Mouse (Mus musculus): ENCODE data around the gene Satb1. TPM values are rescaled to one million over a fixed set of nuclear protein-coding genes. Genes with fewer than 3 reads are reported as not detected.
A peak's percentile ranks its signal among the peaks of the same experiment; 100 is the strongest.

Gene Satb1
- polyA plus RNA-seq, 1 experiment = 4.6 TPM

- Histone ChIP-seq H3K4me3 (ENCODE audit: insufficient read depth, low read depth, low read length) (no peak overlapping the region), H3K27ac (replicated peaks; ENCODE audit: low read depth, low read length) (no peak overlapping the region), H3K4me1 (ENCODE audit: control insufficient read depth, insufficient read depth, insufficient read length, low read length) (peaks cover 2% of the 10 kb centered on the region; the same call in 1 of the 2 replicates)
These were observed 680 bp upstream of the Satb1 start for GRCm38 (mm10) chr17:51833578-51834361.

DNA sequence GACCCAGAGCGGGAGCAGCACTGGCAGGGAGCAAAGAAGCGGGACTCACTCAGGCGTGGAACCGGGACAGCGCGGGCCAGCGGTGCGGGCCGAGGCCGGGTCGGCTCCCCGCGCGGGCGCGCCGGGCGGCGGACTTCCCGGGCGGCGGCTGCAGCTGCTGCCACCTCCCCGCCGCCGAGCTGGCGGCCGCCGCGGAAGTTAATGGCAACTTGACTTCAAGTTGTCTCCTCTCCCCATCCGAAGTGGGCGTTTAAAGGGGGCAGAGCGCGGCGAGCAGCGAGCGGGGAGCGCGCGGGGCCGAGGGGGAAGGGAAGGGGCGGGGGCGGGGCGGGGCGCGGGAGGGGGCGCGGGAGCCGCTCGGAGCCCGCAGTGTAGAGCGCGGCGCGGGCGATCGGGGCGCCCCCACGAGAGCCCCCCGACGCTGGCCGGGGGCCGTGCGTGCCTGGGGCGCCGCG lies 642 bp downstream of the Satb1 start:
- Histone ChIP-seq H3K27ac (replicated peaks; ENCODE audit: low read depth, low read length) (no peak overlapping the region), H3K4me1 (ENCODE audit: control insufficient read depth, insufficient read depth, insufficient read length, low read length) (peaks cover 2% of the 10 kb centered on the region; the same call in 1 of the 2 replicates)

DNA sequence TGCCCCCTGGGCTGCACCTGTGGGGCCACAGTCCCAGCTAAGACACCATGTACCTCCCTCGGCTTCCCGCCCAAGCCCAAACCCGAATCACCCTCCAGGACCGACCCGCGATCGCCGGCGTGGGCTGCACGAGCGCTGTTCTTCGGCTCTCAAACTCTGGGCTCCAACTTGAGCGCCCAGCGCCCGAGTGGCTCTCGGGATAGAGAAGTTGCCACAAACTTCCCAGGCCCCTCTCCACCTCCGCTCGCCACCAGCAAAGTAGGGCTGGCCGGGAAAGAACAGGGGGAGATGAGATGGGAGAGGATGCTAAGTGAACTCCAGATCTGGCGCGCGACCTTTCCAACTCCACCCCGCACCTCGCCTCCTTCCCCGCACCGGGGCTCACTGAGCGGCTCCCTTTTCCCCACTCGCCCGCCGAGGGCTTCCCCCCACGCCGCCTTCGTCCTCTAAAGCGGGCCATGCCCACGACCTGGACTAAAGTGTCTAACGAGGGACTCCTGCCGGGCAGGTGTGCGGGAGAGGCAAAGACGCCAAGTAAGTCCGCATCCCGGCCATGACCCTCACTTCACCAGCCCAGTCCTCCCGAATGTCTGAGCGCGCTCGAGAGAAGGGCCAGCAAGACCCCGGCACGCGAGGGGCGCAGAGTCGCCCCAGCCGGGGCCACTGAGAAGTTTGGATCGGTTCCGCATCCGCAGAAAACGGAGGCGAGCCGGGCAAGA lies 1.2 kb downstream of the Satb1 start:
- peaks cover 2% of the 10 kb centered on the region; the same call in 1 of the 2 replicates for H3K4me1 ChIP-seq (ENCODE audit: control insufficient read depth, insufficient read depth, insufficient read length, low read length)
- no peak overlapping the region for H3K27ac ChIP-seq (replicated peaks; ENCODE audit: low read depth, low read length)
- peak overlapping the region; percentile 55 for H3K4me3 ChIP-seq (ENCODE audit: insufficient read depth, low read depth, low read length)

More for the DNA sequence above, 642 bp downstream of the Satb1 start:
- peak overlapping the region; percentile 55 for H3K4me3 ChIP-seq (ENCODE audit: insufficient read depth, low read depth, low read length)

- Histone ChIP-seq H3K4me1 (ENCODE audit: control insufficient read depth, insufficient read depth, insufficient read length, low read length) (peaks cover 2% of the 10 kb centered on the region; the same call in 1 of the 2 replicates), H3K27ac (replicated peaks; ENCODE audit: low read depth, low read length) (no peak overlapping the region), H3K4me3 (ENCODE audit: insufficient read depth, low read depth, low read length) (peak overlapping the region; percentile 55)
These were observed 1.9 kb downstream of the Satb1 start for GRCm38 (mm10) chr17:51831121-51831701.

- Histone ChIP-seq H3K27ac (replicated peaks; ENCODE audit: low read depth, low read length) (no peak overlapping the region), H3K4me3 (ENCODE audit: insufficient read depth, low read depth, low read length) (no peak overlapping the region), H3K4me1 (ENCODE audit: control insufficient read depth, insufficient read depth, insufficient read length, low read length) (peaks cover 2% of the 10 kb centered on the region; the same call in 1 of the 2 replicates)
These were observed 3.7 kb downstream of the Satb1 start for GRCm38 (mm10) chr17:51829436-51829835.

DNA sequence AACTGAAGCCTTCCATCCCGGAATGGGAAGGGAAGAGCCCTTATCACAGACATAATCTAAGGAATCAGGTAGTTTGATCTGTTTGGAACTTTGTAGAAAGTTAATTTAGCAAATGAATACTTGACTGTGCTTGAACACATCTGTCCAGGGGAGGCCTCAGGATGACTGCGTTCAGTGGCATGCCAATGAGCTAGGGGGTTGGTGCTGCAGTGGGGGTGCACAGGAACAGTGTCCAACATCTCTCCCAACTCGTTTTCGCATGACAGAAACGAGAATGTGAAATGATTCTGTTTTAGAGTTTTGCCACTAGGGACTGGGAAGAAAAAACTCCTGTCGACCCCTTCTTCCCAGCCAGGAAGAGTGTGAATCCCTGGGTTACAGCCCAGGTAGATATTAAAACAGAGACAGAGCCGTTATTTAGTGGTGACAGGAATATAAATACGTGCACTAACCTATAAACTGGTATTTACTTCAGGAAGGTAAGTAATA lies 5.1 kb downstream of the Satb1 start:
- peaks cover 2% of the 10 kb centered on the region; the same call in 1 of the 2 replicates for H3K4me1 ChIP-seq (ENCODE audit: control insufficient read depth, insufficient read depth, insufficient read length, low read length)
- no peak overlapping the region for H3K27ac ChIP-seq (replicated peaks; ENCODE audit: low read depth, low read length)
- H3K4me3 ChIP-seq (ENCODE audit: insufficient read depth, low read depth, low read length) = no peak overlapping the region

- Histone ChIP-seq H3K4me3 (ENCODE audit: insufficient read depth, low read depth, low read length) (no peak overlapping the region), H3K27ac (replicated peaks; ENCODE audit: low read depth, low read length) (no peak overlapping the region), H3K4me1 (ENCODE audit: control insufficient read depth, insufficient read depth, insufficient read length, low read length) (no peaks in the 10 kb centered on the region)
These were observed 6.6 kb downstream of the Satb1 start for GRCm38 (mm10) chr17:51826461-51826860.

DNA sequence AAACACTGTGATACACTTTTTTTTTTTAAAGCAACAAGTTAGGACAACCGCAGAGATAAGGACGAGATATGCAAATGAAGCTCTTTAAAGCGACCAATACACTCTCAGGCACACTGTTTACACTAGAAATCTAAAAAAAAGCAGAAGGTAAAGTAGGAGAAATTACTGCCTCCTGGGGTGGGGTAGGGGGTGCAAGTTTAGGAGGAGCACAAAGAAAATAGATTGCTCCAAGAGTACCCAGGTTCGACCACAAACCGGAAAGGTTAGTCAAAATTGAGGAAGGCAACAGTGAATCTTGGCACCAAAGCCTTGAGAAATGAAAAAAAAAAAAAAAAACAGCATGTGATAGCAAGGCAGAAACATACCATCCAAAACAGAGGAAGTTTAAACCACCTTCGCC lies 18.8 kb downstream of the Satb1 start:
- Histone ChIP-seq H3K27ac (replicated peaks; ENCODE audit: low read depth, low read length) (no peak overlapping the region), H3K4me1 (ENCODE audit: control insufficient read depth, insufficient read depth, insufficient read length, low read length) (no peaks in the 10 kb centered on the region), H3K4me3 (ENCODE audit: insufficient read depth, low read depth, low read length) (no peak overlapping the region)

DNA sequence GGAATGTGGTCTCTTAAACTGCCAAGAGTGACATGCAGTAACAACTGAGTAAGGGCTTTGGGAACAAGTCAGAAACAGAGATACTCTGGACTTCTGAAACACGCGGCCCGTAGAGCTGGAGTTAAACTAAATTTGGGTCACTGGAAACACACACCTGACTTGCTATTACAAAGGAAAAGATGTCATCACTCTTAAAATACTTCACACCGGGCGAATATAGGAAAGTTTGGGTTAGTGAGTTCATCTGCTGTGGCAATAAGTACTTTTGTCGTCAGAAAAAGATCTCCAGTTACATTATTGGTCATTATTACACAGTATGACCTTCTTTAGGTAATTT lies 19.3 kb downstream of the Satb1 start:
- H3K4me3 ChIP-seq (ENCODE audit: insufficient read depth, low read depth, low read length) = peak overlapping the region; percentile 50
- H3K27ac ChIP-seq (replicated peaks; ENCODE audit: low read depth, low read length) = no peak overlapping the region

DNA sequence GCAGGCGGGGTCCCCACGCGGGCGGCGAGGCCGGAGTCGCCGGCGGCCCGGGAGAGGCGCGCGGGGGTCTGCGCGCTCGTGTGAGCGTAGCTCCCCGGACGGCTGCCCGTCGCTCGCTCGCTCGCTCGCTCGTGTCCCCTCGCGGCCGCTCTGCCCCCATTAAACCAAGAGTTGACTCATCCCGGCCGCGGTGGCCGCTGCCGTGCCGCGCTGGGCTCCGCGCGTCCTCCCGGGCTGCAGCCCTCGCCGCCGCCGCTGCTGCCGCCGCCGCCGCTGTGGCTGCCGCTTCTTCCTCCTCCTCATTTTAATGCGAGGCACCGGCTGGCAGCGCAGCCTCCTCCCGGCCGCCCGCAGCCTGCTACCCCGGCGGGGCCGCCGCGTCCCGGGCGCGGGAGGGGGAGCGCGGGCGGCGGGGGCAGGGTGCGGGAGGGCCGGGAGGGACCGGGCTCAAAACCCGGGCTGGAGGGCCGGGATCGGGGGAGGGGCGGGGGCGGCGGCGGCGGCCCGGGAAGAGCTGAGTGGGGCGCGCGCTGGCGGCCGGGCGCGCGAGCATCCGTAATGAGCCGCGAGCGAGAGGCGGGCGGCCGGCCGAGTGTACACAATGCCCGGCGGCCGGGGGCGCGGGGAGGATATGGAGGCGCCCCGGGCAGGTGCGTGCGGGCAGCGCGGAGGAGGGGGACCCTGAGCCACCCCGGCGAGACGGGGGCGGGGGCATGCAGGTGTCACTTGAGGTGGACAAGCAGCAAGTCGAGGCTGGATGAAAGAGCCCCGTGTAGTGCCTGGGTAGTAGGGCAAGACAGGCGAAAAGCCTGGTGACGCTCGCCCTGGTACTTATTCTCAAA lies 19.9 kb downstream of the Satb1 start:
- H3K27ac ChIP-seq (replicated peaks; ENCODE audit: low read depth, low read length) = no peak overlapping the region
- H3K4me3 ChIP-seq (ENCODE audit: insufficient read depth, low read depth, low read length) = peak overlapping the region; percentile 72
- no peaks in the 10 kb centered on the region for H3K4me1 ChIP-seq (ENCODE audit: control insufficient read depth, insufficient read depth, insufficient read length, low read length)

More for the DNA sequence above, 19.3 kb downstream of the Satb1 start:
- H3K4me1 ChIP-seq (ENCODE audit: control insufficient read depth, insufficient read depth, insufficient read length, low read length) = no peaks in the 10 kb centered on the region

GRCm38 (mm10) chr17:51812261-51812941 lies 20.7 kb downstream of the Satb1 start:
- no peak overlapping the region for H3K27ac ChIP-seq (replicated peaks; ENCODE audit: low read depth, low read length)
- no peaks in the 10 kb centered on the region for H3K4me1 ChIP-seq (ENCODE audit: control insufficient read depth, insufficient read depth, insufficient read length, low read length)
- H3K4me3 ChIP-seq (ENCODE audit: insufficient read depth, low read depth, low read length) = peak overlapping the region; percentile 72

GRCm38 (mm10) chr17:51811911-51812260 lies 21.2 kb downstream of the Satb1 start:
- H3K4me1 ChIP-seq (ENCODE audit: control insufficient read depth, insufficient read depth, insufficient read length, low read length) = no peaks in the 10 kb centered on the region
- H3K27ac ChIP-seq (replicated peaks; ENCODE audit: low read depth, low read length) = no peak overlapping the region
- H3K4me3 ChIP-seq (ENCODE audit: insufficient read depth, low read depth, low read length) = peak overlapping the region; percentile 72

- Histone ChIP-seq H3K27ac (replicated peaks; ENCODE audit: low read depth, low read length) (no peak overlapping the region), H3K4me3 (ENCODE audit: insufficient read depth, low read depth, low read length) (no peak overlapping the region), H3K4me1 (ENCODE audit: control insufficient read depth, insufficient read depth, insufficient read length, low read length) (no peaks in the 10 kb centered on the region)
These were observed 21.8 kb downstream of the Satb1 start for GRCm38 (mm10) chr17:51811086-51811868.
